Mouse (Mus musculus): ENCODE data around the gene Eif4g3. TPM values are rescaled to one million over a fixed set of nuclear protein-coding genes. Genes with fewer than 3 reads are reported as not detected.

Gene Eif4g3
- total RNA-seq, 2 experiments from 2014 or later = 25.3 to 58.7 TPM

DNA sequence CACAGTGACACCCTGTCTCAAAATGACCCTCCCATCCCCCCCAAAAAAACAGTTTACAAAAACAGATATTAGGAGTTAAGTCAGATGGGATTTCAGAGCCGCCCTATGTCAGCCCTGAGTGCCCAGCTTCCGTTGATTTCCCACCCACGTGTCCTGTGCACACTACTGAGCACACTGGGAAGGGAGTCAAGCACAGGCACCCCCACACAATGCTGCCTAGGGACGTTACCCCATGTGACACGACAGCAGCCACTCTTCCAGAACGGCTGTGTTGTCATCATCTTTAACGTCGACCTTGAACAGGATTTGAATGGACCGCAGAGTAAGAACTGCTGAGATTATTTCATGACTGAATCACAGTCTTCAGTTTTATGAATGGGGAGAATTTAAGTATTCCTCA lies 138.4 kb downstream of the Eif4g3 start:
- no peak for ATAC-seq (replicated peaks; ENCODE audit: low FRiP score, low TSS enrichment, poor library complexity, severe bottlenecking)

DNA sequence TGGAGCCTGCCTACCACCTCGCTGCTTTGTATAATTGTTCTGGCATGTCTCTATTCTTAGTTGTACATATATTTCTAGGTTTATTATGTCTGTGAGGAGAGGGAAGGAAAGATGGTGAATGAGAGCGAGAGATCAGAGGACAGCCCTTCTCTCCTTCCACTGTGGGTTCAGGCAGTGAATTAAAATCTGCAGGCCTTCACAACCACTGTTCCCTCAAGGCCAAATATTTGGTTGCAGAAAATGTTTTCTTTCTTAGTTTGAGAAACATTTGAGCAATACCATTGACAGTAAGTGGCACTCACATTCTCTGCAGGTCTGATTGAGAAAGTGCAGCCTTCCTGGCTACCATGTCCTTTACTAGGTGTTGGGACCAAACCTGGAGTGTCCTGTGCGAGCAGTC lies 138.9 kb downstream of the Eif4g3 start:
- no peak for ATAC-seq (replicated peaks; ENCODE audit: low FRiP score, low TSS enrichment, poor library complexity, severe bottlenecking)

DNA sequence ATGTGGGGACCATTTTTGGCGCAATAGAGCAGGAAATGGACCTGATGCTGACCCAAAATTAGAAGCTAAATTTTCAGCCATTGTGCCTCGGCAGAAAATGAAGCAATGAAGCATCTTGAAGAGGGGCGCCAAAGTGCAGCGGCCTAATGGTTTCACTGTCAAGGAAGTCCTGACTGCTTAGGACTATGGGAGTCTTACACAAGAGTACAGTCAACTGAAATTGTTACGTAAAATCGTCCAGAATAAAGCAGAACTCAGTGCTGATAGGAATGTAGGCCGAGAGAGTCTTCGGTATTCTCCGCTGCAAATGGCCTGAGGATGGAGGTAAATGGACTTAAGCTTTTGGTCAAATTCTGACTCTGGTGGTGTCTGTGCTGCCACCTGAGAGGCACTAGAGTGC lies 140.5 kb downstream of the Eif4g3 start:
- ATAC-seq (replicated peaks; ENCODE audit: low FRiP score, low TSS enrichment, poor library complexity, severe bottlenecking) = no peak

DNA sequence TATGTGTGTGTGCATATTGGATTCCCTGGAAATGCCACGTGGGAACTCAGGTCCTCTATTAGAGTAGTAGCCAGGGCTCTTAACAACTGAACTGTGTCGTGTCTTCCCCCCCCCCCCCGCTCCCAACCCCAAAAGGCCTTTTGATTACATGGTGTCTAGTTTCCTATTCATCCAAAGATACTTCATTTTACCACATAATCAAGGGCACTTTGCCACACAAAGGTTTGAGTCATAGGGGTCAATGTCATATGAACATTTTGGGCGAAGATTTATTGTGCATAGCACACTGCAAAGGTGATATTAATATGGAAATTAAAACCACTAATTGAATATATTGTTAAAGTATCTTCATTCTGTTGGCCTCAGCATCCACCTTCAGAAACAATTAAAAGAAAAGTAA lies 144.5 kb downstream of the Eif4g3 start:
- no peak for ATAC-seq (replicated peaks; ENCODE audit: low FRiP score, low TSS enrichment, poor library complexity, severe bottlenecking)

DNA sequence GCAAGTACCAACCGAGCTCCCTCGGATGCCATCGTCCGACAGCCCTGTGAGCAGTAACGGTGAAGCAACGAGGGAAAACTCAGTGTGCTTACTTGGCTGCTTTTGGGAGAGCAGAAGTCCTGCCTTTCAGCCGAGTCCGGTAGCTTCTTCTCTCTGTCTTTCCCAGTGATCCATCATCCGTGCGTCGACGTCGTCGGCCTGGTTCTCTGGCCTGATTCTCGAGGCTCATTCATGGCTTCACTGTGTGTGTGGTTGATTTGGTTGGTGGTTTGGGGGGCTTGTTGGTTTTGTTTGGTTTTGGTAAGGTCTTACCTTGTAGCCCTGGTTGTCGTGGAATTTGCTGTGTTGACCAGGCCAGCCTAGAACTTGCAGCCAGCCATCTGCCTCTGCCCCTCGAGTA lies 145.0 kb downstream of the Eif4g3 start:
- ATAC-seq (replicated peaks; ENCODE audit: low FRiP score, low TSS enrichment, poor library complexity, severe bottlenecking) = no peak

DNA sequence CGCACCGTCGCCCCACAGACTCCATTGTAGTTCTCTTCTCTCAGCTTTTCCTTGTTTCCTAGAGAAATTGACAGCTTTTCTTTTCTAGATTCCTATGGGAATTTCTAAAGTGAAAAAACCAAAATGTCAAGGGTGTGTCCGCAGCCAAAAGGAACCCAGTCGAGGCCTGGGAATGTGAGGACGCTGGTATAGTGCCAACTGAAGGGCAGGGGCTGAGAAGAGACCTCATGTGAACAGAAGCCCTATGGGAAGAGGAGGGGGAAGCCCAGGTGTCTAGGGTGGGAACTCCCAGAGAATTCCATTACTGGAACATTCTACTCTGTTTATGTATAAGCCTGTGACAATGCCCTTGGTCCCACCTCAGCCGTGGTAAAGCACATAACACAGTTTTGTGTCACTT lies 145.4 kb downstream of the Eif4g3 start:
- no peak for ATAC-seq (replicated peaks; ENCODE audit: low FRiP score, low TSS enrichment, poor library complexity, severe bottlenecking)

DNA sequence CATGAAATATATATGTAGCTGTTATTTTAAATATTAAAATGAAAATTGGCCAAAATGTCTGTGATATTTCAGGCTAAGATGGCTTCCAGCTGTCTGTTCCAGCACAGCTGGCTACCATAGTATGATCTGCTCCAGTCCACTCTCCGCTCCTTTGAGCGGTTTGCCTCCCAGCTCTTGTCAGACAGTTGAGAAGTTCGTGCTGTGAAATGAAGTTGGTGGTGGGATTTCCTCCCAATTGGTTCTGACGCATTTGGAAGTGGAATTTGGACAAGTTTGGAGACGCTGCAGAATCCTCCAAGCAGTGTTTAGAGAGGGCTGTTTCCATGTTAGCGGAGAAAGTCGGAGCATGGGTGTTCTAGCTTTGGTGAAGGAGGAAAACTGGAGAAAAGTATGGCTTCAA lies 148.5 kb downstream of the Eif4g3 start:
- no peak for ATAC-seq (replicated peaks; ENCODE audit: low FRiP score, low TSS enrichment, poor library complexity, severe bottlenecking)

DNA sequence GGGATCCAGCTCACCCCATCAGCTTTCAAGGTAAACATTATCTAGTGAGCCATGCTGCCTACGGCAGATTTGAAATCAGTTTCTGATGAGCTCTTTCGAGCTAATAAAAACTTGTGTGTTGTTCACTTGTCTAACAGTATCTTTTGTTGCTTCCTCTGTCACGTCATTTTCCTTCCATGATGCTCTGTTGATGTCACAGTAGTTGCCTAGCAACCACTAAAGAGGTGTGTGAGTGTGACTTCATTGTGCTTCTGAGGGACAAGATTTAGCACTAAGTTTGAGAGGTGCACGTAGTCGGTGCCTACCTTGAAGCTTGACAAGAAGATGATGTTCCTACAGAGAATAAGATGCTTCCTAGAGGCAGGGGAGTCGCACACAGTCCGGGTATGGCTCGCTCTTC lies 154.4 kb downstream of the Eif4g3 start:
- ATAC-seq (replicated peaks; ENCODE audit: low FRiP score, low TSS enrichment, poor library complexity, severe bottlenecking) = no peak

DNA sequence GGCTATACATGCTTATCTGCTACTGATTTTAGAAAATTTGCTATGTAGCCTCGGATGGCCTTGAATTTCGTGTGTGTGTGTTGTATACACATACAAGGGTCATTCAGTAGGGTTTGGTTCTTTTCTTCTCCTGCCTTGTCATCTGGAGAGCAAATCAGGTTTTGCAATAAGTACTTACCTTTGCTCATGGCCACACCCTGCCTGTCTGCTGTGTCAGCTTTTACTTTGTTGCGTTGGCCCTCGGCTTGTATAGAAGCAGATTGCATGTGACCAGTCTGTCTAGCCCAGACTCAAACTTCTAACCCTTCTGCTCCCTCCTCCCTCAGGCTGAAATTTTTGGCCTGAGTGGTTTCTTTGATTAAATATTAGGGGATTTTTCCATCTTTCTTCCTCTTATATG lies 157.2 kb downstream of the Eif4g3 start:
- ATAC-seq (replicated peaks; ENCODE audit: low FRiP score, low TSS enrichment, poor library complexity, severe bottlenecking) = no peak

DNA sequence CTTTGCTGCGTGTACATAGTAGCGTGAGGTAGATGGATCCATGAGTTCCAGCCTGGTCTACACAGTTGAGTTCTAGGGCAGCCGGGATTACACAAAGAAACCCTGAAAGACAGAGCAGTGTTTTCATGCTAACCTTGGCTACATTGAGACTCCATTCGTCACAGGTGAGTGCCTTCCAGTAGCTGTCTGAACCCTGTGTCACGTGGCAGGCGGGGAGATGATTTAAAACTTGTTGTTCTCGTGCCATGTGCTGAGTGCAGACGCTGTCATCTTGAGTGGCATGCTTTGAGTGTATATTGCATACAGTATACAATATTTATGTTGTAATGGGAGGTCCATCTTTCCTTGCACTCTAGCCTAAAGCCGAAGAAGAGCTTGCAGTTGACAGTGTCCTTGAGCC lies 158.4 kb downstream of the Eif4g3 start:
- ATAC-seq (replicated peaks; ENCODE audit: low FRiP score, low TSS enrichment, poor library complexity, severe bottlenecking) = no peak

DNA sequence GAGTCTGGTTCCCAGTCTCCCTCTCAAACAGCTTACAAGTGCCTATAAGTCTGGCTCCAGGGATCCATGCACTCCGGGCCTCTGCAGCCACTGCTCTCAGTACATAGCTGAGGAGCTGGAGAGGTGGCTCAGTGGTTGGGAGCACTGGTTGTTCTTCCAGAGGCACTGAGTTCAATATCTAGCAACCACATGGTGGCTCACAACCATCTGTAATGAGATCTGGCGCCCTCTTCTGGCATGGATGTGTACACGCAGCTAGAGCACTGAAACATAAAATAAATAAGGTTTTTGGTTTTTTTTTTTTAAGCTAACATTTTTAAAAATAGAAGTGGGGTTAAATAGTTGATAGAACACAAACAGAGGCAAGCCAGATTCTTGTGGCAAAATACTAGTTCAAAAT lies 161.2 kb downstream of the Eif4g3 start:
- peak; percentile 48 for ATAC-seq (replicated peaks; ENCODE audit: low FRiP score, low TSS enrichment, poor library complexity, severe bottlenecking)

DNA sequence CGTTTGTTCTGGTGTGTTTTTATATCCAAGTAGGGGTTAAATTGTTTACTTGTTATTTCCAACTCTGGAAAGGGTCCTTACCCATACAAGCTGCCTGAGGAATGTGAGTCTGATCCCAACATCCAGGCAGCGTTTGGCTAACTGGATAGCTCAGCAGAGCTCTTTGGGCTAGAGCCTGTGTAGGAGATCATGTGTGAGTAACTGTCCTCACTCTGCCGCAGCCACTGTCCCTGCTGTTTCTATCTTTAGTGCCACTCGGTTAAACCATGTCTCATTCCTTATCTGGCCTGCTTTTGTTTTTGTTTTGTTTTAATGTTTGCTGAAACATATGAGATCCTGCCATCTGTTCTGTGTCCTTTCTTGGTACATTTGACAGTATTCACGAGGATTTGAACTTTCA lies 168.1 kb downstream of the Eif4g3 start:
- ATAC-seq (replicated peaks; ENCODE audit: low FRiP score, low TSS enrichment, poor library complexity, severe bottlenecking) = no peak

DNA sequence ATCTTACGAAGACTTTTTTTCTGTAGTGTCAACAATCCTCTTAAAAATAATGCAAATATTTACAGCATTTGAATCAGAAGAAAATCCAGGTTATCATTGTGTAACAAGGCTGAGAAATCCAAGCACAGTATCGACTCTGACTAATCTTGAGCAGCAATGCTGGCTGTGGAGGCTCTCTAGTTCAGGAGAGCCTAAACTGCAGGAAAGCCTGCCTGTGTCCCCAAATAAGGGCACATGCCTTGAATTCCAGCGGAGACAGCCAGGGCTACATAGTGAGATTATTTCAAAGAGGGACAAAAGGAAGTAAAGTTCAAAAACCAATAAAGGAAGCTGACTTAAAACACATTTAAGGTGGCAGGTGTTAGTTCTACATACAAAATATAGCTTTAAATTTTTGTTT lies 168.7 kb downstream of the Eif4g3 start:
- ATAC-seq (replicated peaks; ENCODE audit: low FRiP score, low TSS enrichment, poor library complexity, severe bottlenecking) = no peak

DNA sequence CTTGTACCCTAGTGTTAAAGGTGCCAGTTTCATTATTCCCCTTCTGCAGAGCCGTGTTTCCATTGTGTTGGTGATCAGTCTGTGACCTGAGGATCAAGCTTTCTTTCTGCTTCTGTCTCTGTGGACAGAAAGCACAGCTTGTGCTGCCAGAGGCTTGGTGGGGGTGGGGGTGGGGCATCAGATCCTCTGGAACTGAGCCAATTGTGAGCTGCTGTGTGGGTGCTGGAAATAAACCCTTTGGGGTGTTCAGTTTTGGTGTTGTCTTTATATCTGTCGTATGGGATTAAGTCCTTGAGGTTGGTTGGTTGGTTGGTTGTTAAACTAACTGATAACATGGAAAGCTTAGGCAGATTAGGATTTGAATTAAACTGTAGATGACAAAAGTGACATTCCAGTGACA lies 171.0 kb downstream of the Eif4g3 start:
- no peak for ATAC-seq (replicated peaks; ENCODE audit: low FRiP score, low TSS enrichment, poor library complexity, severe bottlenecking)

DNA sequence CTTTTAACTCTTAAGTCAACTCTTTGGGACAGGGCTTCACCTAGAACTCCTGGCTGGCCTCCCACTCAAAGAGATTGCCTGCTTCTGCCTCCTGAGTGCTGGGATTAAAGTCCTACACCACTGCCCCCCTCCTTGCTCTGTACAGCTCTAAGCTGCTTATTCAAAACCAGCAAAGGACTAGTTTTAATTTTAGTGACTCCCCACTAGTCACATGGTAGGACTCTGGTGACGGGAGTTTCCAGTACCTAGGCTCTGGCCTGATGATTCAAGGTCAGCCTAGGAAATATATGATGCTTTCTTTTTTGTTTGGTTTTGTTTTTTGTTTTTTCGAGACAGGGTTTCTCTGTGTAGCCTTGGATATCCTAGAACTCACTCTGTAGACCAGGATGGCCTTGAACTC lies 172.0 kb downstream of the Eif4g3 start:
- no peak for ATAC-seq (replicated peaks; ENCODE audit: low FRiP score, low TSS enrichment, poor library complexity, severe bottlenecking)

DNA sequence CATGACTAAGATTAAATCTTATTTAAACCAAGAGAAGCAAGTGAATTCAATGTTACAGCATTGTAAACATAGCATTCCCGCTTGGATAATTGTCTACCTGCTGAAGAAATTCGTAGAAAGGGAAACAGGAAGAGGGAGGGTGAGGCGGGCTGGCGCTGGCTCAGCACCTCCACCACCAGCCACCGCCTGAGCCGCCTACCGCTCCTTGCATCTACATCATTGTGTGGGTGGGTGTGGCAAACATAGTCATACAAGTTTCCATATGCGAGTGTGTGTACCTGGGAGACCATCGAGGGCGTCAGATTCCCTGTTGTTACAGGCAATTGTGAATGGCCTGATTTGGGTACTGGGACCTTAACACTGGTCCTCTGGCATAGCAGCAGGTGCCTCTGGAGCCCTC lies 173.7 kb downstream of the Eif4g3 start:
- ATAC-seq (replicated peaks; ENCODE audit: low FRiP score, low TSS enrichment, poor library complexity, severe bottlenecking) = no peak

DNA sequence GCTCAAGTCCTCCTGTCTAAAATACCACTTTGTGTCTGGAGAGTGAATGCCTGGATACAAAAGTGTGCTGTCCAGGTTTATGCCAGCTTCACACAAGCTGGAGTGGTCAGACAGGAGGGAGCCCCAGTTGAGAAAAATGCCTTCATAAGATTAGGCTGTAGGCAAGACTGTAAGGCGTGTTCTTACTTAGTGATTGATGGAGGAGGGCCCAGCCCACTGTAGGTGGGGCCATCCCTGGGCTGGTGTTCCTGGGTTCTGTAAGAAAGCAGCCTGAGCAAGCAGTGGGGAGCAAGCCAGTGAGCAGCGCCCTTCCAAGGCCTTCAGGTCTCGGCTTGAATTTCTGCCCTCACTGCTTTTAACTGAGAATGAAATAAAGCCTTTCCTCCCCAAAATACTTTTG lies 175.3 kb downstream of the Eif4g3 start:
- no peak for ATAC-seq (replicated peaks; ENCODE audit: low FRiP score, low TSS enrichment, poor library complexity, severe bottlenecking)

DNA sequence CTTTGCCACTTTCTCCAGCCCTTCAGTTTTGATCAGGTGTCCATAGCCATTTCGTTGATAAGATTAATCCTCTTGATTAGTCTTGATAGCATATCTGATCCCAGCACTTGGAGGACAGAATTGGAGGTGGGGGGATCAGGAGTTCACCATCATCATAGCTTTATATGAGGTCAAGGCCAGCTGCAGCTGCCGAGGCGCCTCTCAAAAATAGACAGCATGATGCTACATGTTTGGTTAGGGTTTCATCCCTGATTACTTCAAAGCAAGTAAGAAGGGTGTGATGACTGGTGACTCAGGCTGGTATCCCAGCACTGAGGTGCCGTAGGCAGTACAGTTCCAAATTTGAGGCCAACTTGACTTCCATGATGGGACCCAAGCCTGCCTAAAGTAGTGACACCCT lies 176.6 kb downstream of the Eif4g3 start:
- no peak for ATAC-seq (replicated peaks; ENCODE audit: low FRiP score, low TSS enrichment, poor library complexity, severe bottlenecking)

DNA sequence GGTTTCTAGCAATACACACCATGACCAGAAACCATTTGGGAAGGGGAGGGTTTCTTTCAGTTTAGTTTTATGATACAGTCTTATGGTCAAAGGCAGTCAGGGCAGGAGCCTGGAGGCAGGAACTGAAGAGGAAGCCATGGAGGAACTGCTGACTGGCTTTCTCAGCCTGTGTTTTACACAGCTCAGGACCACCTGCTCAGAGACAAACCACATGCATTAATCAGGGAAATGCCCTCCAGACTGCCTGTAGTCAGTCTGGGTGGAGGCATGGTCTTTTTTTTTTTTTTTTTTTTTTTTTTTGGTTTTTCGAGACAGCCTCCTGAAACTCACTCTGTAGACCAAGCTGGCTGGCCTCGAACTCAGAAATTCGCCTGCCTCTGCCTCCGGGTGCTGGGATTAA lies 179.9 kb downstream of the Eif4g3 start:
- ATAC-seq (replicated peaks; ENCODE audit: low FRiP score, low TSS enrichment, poor library complexity, severe bottlenecking) = no peak

DNA sequence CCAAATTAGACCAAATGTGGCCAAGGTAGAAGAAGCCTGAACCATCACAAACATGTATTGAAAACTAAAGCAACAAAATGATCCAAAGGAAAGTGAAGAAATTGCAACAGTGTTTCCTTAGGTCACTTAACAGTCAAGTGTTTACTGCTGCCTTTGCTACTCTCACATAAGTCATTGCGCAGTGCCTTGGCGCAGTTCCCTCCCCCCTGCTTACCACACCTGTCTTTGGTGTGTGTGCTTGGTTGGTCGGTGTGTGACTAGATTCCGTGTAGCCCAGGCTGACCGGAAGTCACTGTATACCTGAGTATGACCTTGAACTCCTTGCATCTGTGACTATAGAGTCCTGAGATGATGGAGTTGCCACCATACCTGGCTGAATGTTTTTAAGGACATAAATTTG lies 186.6 kb downstream of the Eif4g3 start:
- ATAC-seq (replicated peaks; ENCODE audit: low FRiP score, low TSS enrichment, poor library complexity, severe bottlenecking) = no peak

DNA sequence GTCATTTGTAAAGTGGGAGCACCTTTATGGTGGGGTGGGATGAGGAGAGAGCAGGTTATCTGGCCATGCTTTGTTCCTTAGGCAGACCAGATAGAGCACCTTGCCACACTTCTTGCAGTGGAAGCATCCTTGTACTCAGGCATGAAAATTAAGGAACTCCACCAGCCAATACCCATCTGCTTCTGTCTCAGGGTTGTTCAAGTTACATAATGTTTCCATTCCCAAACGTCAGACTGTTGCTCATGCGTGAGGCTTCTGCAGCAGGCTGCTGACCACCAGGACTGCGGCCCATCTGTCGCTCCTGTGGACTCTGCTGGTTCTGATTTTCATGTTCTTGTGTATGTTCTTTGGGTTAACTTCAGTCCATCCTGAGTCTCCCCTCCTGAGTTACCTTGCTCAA lies 187.9 kb downstream of the Eif4g3 start:
- ATAC-seq (replicated peaks; ENCODE audit: low FRiP score, low TSS enrichment, poor library complexity, severe bottlenecking) = no peak

DNA sequence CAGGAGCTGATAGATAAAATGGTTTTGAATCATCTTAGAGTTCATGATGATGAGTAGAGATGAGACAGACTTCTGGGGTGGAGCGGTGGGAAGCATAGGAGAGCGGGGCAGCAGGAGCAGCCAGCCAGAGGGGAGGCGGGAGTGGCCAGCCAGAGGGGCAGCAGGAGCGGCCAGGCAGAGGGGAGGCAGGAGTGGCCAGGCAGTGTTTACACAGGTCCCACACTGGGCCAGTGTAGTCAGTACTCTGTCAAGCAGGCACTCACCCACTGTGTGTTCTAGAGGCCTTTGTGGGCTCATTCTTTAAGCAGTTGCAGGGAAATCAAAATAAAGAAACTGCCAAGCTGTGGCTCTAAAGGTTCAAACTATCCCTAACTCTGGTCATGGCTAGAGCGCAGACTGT lies 191.2 kb downstream of the Eif4g3 start:
- ATAC-seq (replicated peaks; ENCODE audit: low FRiP score, low TSS enrichment, poor library complexity, severe bottlenecking) = no peak

DNA sequence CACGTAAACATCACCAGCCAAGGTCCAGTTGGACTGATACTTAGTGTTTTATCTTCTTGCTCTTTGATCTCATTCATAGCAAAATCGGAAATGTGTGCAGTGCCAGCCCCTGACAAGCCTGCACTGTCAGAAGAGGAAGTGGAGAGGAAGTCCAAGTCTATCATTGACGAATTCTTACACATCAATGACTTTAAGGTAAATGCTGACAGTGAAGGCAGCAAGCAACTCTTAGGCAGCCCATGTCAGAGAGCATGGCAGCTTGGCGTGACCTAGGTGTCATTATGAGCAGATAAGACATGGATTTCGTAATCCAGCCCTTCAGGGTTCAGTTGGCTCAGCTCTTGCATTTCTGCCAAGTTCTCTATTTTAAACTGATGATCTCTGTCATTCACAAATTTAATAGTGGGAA lies 191.8 kb downstream of the Eif4g3 start:
- ATAC-seq (replicated peaks; ENCODE audit: low FRiP score, low TSS enrichment, poor library complexity, severe bottlenecking) = no peak
